Mouse (Mus musculus): ENCODE measurements around the gene Olfr479. TPM values are rescaled to one million over a fixed set of nuclear protein-coding genes. Genes with fewer than 3 reads are reported as not detected.

Olfr479 gene
- polyA plus RNA-seq, 1 experiment, result not detected

- no peaks in the 10 kb centered on the region for H3K79me2 ChIP-seq (ENCODE audit: control insufficient read depth, insufficient read depth)
- no peak within 1 kb of the TSS for H3ac ChIP-seq (ENCODE audit: control insufficient read depth, insufficient read length, low read depth)
- H3K79me3 ChIP-seq (ENCODE audit: low read depth), result no peaks in the 10 kb centered on the region
- TF ChIP-seq CTCF (IDR thresholded peaks at IDR 0.05; ENCODE audit: control insufficient read depth, insufficient read depth, insufficient read length) (no peak), FOSL1 (IDR thresholded peaks at IDR 0.05; ENCODE audit: insufficient read depth, low read length, poor library complexity, severe bottlenecking) (no peak), USF1 (IDR thresholded peaks at IDR 0.05; ENCODE audit: low read depth) (no peak), MAX (IDR thresholded peaks at IDR 0.05) (no peak), MYOD1 (IDR thresholded peaks at IDR 0.05; ENCODE audit: control insufficient read depth, insufficient read length, low read depth) (no peak), MYOG (IDR thresholded peaks at IDR 0.05; ENCODE audit: control insufficient read depth, extremely low read depth, insufficient read length) (no peak), CEBPB (IDR thresholded peaks at IDR 0.05; ENCODE audit: low read depth) (no peak)
- H3K27me3 ChIP-seq (ENCODE audit: control insufficient read depth, insufficient read depth, insufficient read length), result no peaks in the 10 kb centered on the region
- no peak within 1 kb of the TSS for H3K4me3 ChIP-seq (ENCODE audit: insufficient read depth, poor library complexity, severe bottlenecking)
- H3K36me3 ChIP-seq (ENCODE audit: control insufficient read depth, insufficient read depth), result no peaks in the 10 kb centered on the region
These were observed 50.1 kb downstream of the Olfr479 start, which contains the start of gene Olfr483 for GRCm38 (mm10) chr7:108100549-108100948. Gene Olfr483, plus strand, starts transcription at chr7:108100849.

Other genes with a start within 250 kb of the Olfr479 start
- gene Ovch2, start 249.5 kb upstream of the Olfr479 start, polyA plus RNA-seq (2012; fragmentation: generic; extraction: Trizol), result not detected
- not detected for gene Olfr467, start 238.4 kb upstream of the Olfr479 start, polyA plus RNA-seq (2012; fragmentation: generic; extraction: Trizol)
- gene Olfr469, start 225.2 kb upstream of the Olfr479 start, polyA plus RNA-seq (2012; fragmentation: generic; extraction: Trizol), result not detected
- not detected for gene Olfr470, start 203.2 kb upstream of the Olfr479 start, polyA plus RNA-seq (2012; fragmentation: generic; extraction: Trizol)
- not detected for gene Olfr472, start 152.8 kb upstream of the Olfr479 start, polyA plus RNA-seq (2012; fragmentation: generic; extraction: Trizol)
- not detected for gene Olfr473, start 120.2 kb upstream of the Olfr479 start, polyA plus RNA-seq (2012; fragmentation: generic; extraction: Trizol)
- not detected for gene Olfr474, start 96.0 kb upstream of the Olfr479 start, polyA plus RNA-seq (2012; fragmentation: generic; extraction: Trizol)
- not detected for gene Olfr476, start 85.9 kb upstream of the Olfr479 start, polyA plus RNA-seq (2012; fragmentation: generic; extraction: Trizol)
- not detected for gene Olfr477, start 64.0 kb upstream of the Olfr479 start, polyA plus RNA-seq (2012; fragmentation: generic; extraction: Trizol)
- not detected for gene Olfr478, start 16.7 kb upstream of the Olfr479 start, polyA plus RNA-seq (2012; fragmentation: generic; extraction: Trizol)
- not detected for gene Olfr480, start 16.7 kb downstream of the Olfr479 start, polyA plus RNA-seq (2012; fragmentation: generic; extraction: Trizol)
- gene Olfr481, start 29.2 kb downstream of the Olfr479 start, polyA plus RNA-seq (2012; fragmentation: generic; extraction: Trizol), result not detected
- gene Olfr482, start 46.9 kb downstream of the Olfr479 start, polyA plus RNA-seq (2012; fragmentation: generic; extraction: Trizol), result 0.01 TPM
- not detected for gene Olfr483, start 50.2 kb downstream of the Olfr479 start, polyA plus RNA-seq (2012; fragmentation: generic; extraction: Trizol)
- not detected for gene Olfr484, start 76.8 kb downstream of the Olfr479 start, polyA plus RNA-seq (2012; fragmentation: generic; extraction: Trizol)
- gene Olfr485, start 109.2 kb downstream of the Olfr479 start, polyA plus RNA-seq (2012; fragmentation: generic; extraction: Trizol), result not detected
- not detected for gene Olfr486, start 122.0 kb downstream of the Olfr479 start, polyA plus RNA-seq (2012; fragmentation: generic; extraction: Trizol)
- not detected for gene Olfr487, start 163.9 kb downstream of the Olfr479 start, polyA plus RNA-seq (2012; fragmentation: generic; extraction: Trizol)
- not detected for gene Olfr488, start 207.7 kb downstream of the Olfr479 start, polyA plus RNA-seq (2012; fragmentation: generic; extraction: Trizol)
- gene Olfr490, start 238.2 kb downstream of the Olfr479 start, polyA plus RNA-seq (2012; fragmentation: generic; extraction: Trizol), result not detected